Mouse (Mus musculus) thymus, postnatal 4 days (tissue): Measurements from ENCODE around the gene Fhl3.
"Not testable (repeated sequence)": the region's sequence is repeated elsewhere in the genome, so short reads cannot be mapped to it uniquely, and the experiment has no call there.

Source experiments
- DNase-seq: peaks from one replicate; pipeline ENCODE4 v3.0.0; 2021

Fhl3 gene

GRCm38 (mm10) chr4:124710776-124711291 lies 10.3 kb downstream of the Fhl3 start:
- peak; percentile 58 for DNase-seq

DNA sequence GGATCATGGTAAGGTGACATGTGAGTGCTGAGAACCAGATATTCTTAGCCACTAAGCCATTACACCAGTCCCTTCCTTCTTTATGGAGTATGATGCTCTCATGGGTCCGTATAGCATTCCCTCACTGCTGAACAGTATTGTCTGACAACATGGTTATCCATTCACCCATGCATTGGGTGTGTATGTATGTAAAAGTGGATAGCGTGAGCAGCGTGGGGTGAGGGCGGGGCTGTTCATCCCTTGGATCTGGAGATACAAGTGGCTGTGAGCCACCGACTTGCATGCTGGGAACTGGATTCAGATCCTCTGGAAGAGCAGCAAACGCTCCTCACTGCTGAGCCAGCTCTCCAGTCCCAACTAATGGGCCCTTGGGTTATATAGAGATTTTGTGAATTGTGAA lies 12.1 kb downstream of the Fhl3 start:
- no peak for DNase-seq

DNA sequence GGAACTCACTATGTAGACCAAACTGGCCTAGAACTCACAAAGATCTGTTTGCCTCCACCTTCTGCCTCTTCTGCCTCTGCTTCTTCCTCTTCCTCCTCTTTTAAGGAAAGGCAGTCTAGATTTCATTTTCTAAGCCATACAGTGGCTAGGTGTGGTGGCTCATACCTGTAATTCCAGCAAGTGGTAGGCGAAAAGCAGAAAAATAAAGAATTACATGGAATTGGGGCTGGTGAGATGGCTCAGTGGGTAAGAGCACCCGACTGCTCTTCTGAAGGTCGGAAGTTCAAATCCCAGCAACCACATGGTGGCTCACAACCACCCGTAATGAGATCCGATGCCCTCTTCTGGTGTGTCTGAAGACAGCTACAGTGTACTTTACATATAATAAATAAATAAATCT lies 13.3 kb downstream of the Fhl3 start:
- not testable (repeated sequence) for DNase-seq

DNA sequence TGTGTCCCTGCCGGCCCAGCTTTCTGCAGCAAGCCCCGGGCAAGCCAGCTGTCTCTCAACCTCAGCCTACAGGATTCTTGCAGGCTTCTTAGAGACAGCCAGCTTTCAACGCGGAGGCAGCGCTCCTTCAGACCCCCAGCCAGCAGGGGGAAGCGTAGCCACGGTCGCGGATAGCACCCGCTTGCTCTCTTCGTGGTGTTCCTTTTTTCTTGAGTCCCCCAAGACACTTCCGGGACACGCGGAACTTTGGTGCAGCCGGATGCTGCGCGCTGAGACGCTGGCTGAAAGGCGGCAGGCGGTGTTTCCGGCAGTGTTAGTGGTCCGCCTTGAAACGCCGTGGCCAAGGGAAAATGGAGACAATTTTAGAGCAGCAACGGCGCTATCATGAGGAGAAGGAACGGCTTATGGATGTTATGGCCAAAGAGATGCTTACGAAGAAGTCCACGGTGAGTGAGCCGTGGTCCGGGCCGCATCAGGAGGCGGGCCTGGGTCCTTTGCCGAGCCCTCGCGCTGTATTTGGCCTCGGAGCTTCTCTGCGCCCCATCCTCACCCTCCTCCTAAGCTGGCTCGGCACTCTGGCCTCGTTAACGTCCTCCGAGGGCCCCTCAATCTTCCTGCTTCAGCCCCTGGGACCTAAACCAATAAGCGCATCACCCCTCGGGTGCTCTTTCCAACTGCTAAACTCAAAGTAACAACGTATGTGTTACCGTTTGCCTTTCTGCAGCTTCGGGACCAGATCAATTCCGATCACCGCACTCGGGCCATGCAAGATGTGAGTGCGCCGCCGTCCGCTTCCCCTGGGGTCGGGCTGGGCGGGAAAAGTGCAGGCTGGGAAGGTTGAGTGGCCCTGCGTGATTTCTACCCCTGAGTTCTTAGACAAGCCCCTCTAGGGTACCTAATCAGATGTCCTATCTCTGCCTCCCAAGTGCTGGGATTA lies 14.3 kb downstream of the Fhl3 start, which contains the start of gene Sf3a3:
Gene Sf3a3, plus strand, starts transcription at position 232 of the 937 bp plus-strand sequence.
- DNase-seq, result peak; percentile 96

- DNase-seq, result no peak
Observed at GRCm38 (mm10) chr4:124719101-124719500, 18.6 kb downstream of the Fhl3 start.

- DNase-seq, result no peak
Observed at GRCm38 (mm10) chr4:124726121-124726520, 25.6 kb downstream of the Fhl3 start.

DNA sequence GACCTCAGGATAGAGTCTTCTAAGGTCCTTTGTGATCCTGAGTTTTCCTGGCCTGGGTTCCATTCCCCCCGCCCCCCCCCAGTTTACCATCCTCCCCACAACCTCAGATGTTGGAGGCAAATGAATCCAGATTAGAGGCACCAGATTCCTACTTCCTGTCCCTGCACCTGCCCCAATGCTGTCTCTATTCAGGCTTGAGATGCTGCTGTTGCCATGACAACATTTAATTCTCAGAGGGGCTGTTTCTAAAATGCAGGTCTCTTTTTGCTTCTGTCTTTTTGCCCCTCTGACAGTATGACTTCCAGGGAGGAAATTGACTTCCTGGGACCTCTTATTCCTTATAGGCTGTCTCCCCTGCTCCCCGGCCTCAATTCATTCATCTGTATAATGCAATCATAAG lies 36.5 kb downstream of the Fhl3 start:
- no peak for DNase-seq

- no peak for DNase-seq
Observed at GRCm38 (mm10) chr4:124737486-124737885, 37.0 kb downstream of the Fhl3 start.

- no peak for DNase-seq
Observed at GRCm38 (mm10) chr4:124738013-124738412, 37.5 kb downstream of the Fhl3 start.

- DNase-seq, result no peak
Observed at GRCm38 (mm10) chr4:124738783-124739182, 38.3 kb downstream of the Fhl3 start.

DNA sequence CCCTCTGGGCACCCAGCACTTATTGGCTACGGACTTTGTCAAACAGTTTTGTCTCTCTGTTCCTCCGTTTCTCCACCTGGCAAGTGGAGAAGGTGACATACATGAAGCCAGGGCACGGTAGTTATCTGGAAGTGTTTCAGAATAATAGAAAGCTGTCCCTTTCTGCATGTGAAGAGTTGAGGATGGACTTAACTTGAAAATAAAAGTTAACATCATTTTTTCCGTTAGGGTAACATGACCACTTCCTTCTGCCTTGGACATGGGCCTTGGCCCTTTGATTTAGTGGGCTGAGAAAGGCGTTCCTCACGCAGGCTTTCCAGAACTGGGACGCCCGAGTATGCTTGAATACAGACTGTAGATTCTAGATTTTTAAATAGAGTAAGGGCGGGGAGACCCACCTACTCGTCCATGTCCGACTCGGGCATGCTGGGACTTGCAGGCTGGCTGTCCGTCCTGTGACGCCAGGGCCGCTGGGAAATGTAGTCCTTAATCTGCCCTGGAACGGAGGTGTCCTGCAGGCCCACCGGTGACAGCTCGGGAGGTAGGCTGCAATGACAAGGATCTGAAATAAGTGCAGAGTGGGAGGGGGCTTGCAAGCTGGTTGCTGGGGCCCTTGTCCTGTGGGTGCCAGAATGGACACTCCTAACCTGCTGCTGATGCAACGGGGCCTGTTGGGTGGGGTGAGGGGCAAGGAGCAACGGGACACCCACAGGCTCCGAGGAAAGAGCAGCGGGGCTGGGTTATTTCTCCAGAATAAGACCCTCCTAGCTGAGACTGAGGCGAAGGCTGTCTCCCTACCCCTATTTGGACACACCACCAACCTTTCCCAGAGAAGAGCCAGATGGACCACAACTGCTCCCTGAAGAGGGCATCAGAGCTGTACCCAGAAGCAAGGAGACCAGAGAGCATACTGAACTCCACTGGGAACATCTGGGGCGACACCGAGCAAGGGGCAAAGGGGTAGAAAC lies 41.2 kb downstream of the Fhl3 start, which contains the start of gene Inpp5b:
Gene Inpp5b, plus strand, starts transcription at position 475 of the 968 bp plus-strand sequence.
- peak; percentile 79 for DNase-seq

DNA sequence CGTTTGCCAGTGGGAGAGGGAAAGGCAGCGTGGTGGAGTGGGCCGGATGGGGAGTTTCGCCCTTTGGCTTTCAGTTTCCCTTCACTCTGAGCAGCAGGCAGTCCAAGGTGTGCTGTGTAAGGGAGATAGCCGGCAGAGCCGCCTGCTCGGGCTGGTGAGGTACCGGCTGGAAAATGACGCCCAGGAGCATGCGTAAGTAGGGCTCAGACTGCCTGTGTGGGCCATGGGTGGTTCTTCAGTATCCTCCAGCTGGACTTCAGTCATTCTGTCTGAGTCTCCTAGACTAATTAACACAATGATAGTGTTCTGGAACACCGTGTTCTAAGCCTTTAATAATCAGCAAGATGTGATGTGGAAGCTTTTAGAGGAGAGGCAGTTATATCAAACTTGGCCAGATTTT lies 42.3 kb downstream of the Fhl3 start:
- no peak for DNase-seq

- DNase-seq, result no peak
Observed at GRCm38 (mm10) chr4:124746577-124746976, 46.1 kb downstream of the Fhl3 start.

DNA sequence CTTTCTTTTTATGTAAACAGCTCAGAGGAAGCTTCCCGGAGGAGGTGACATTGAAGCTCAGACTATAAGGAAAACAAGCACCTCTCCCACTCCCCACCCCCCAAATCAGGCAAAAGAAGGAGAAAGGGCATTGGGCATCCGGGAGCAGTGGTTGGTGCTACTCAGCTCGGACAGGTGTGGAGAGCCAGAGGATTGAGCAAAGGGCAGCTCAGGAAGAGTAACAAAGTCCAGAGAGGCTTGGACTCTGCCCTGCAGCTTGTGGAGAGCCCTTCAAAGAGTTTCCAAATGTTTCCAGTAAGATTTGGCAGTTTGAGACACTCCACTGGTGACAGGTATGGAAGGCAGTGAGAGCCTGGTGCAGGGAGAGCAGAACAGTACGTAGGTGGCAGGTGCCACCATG lies 47.4 kb downstream of the Fhl3 start:
- no peak for DNase-seq

- DNase-seq, result peak; percentile 96
Observed at GRCm38 (mm10) chr4:124751300-124752250, 51.1 kb downstream of the Fhl3 start.

GRCm38 (mm10) chr4:124752281-124753199 lies 52.0 kb downstream of the Fhl3 start:
- DNase-seq, result peak; percentile 62

GRCm38 (mm10) chr4:124755526-124755925 lies 55.0 kb downstream of the Fhl3 start:
- DNase-seq, result no peak
